Mouse (Mus musculus) heart, embryonic 13.5 days (tissue): ENCODE measurements around the gene Nup54. TPM values are rescaled to one million over a fixed set of nuclear protein-coding genes. Genes with fewer than 3 reads are reported as not detected.

Source experiments
- ATAC-seq: fragments of 200-750 bp; cut with Nextera tagmentation; 2 replicates; pipeline ENCODE4 v1.8.0; 2017; ENCODE audit warnings: moderate TSS enrichment; ENCODE audit not compliant: insufficient number of reproducible peaks, low FRiP score, low TSS enrichment; ENCODE audit errors: extremely low read depth
- H3K27ac ChIP-seq: fragments of 300-500 bp; sonication (generic); replicated peaks from 2 replicates; pipeline ENCODE4 v1.5.1; 2015; ENCODE audit warnings: moderate library complexity, mild to moderate bottlenecking, inconsistent platforms
- H3K27me3 ChIP-seq: fragments of 300-500 bp; sonication (generic); replicated peaks from 2 replicates; pipeline ENCODE4 v1.6.1; 2015; ENCODE audit warnings: mild to moderate bottlenecking, inconsistent platforms
- H3K36me3 ChIP-seq: fragments of 300-500 bp; sonication (generic); 2 replicates; pipeline ENCODE4 v1.6.1; 2015; ENCODE audit warnings: mild to moderate bottlenecking, inconsistent platforms
- H3K4me1 ChIP-seq: fragments of 300-500 bp; sonication (generic); 2 replicates; pipeline ENCODE4 v1.6.1; 2015; ENCODE audit warnings: inconsistent platforms
- H3K4me2 ChIP-seq: fragments of 300-500 bp; sonication (generic); 2 replicates; pipeline ENCODE4 v1.6.1; 2015; ENCODE audit warnings: inconsistent platforms, mild to moderate bottlenecking, moderate library complexity
- H3K4me3 ChIP-seq: fragments of 300-500 bp; sonication (generic); 2 replicates; pipeline ENCODE4 v1.5.1; 2015; ENCODE audit warnings: moderate library complexity, mild to moderate bottlenecking, inconsistent platforms
- H3K9ac ChIP-seq: fragments of 300-500 bp; sonication (generic); 2 replicates; pipeline ENCODE4 v1.6.1; 2015; ENCODE audit warnings: inconsistent platforms, mild to moderate bottlenecking, moderate library complexity
- H3K9me3 ChIP-seq: fragments of 300-500 bp; sonication (generic); 2 replicates; pipeline ENCODE4 v1.6.1; 2016; ENCODE audit warnings: inconsistent platforms
- WGBS: fragments of 180-500 bp; shearing (Covaris S2); methylation state at CpG from one replicate; pipeline ENCODE4 v1.1.7; 2015; ENCODE audit warnings: mixed read lengths; 5-methylcytosine and 5-hydroxymethylcytosine counted together
- polyA plus RNA-seq: library from polyadenylated mRNA; unstranded; fragments of >200 nt; fragmentation: Nextera tagmentation; extraction: Ambion mirVana; gene quantifications from 2 replicates; pipeline ENCODE4 v1.2.1, GENCODE M21; 2015

The Nup54 gene
- polyA plus RNA-seq, 1 experiment from 2014 or later = 35.8 TPM

GRCm38 (mm10) chr5:92446736-92447135, 11.7 kb upstream of the Nup54 start:
- Histone ChIP-seq H3K4me2 (no peak overlapping the region), H3K27ac (no peak overlapping the region), H3K27me3 (no peaks in the 10 kb centered on the region), H3K9me3 (no peaks in the 10 kb centered on the region), H3K4me1 (peaks cover 32% of the 10 kb centered on the region), H3K4me3 (no peak overlapping the region), H3K36me3 (peaks cover 82% of the 10 kb centered on the region), H3K9ac (no peak overlapping the region)
- 83% methylated on average over 5 of the region's 5 CpGs for WGBS
- no peak for ATAC-seq

GRCm38 (mm10) chr5:92445016-92445415, 10.0 kb upstream of the Nup54 start:
- Histone ChIP-seq H3K27ac (no peak overlapping the region), H3K9me3 (no peaks in the 10 kb centered on the region), H3K4me1 (peaks cover 42% of the 10 kb centered on the region), H3K4me2 (no peak overlapping the region), H3K27me3 (no peaks in the 10 kb centered on the region), H3K9ac (no peak overlapping the region), H3K36me3 (peaks cover 70% of the 10 kb centered on the region), H3K4me3 (no peak overlapping the region)
- WGBS = 57% methylated on average over 2 of the region's 2 CpGs
- no peak for ATAC-seq

- peak overlapping the region; percentile 87 for H3K27ac ChIP-seq
- peak overlapping the region; percentile 56; the same call in 1 of the 2 replicates for H3K9ac ChIP-seq
- H3K27me3 ChIP-seq = no peaks in the 10 kb centered on the region
- peaks cover 31% of the 10 kb centered on the region for H3K4me1 ChIP-seq
- H3K36me3 ChIP-seq = peaks cover 49% of the 10 kb centered on the region
- H3K4me3 ChIP-seq = no peak overlapping the region
- H3K9me3 ChIP-seq = no peaks in the 10 kb centered on the region
- H3K4me2 ChIP-seq = peak overlapping the region; percentile 49
- 0 out of 2 replicates have a peak, but pooled peaks have one; percentile 59 for ATAC-seq
- 17% methylated on average over 7 of the region's 7 CpGs for WGBS
Measured at GRCm38 (mm10) chr5:92442914-92443313, 7.9 kb upstream of the Nup54 start.

GRCm38 (mm10) chr5:92441494-92441893, 6.5 kb upstream of the Nup54 start:
- Histone ChIP-seq H3K27ac (peak overlapping the region; percentile 87), H3K4me3 (no peak overlapping the region)
- ATAC-seq = no peak

GRCm38 (mm10) chr5:92438540-92438939, 3.5 kb upstream of the Nup54 start:
- H3K36me3 ChIP-seq = peaks cover 7% of the 10 kb centered on the region
- no peaks in the 10 kb centered on the region for H3K9me3 ChIP-seq
- WGBS = 70% methylated on average over 8 of the region's 8 CpGs
- peaks cover 34% of the 10 kb centered on the region for H3K4me1 ChIP-seq
- no peak overlapping the region for H3K27ac ChIP-seq
- no peak overlapping the region for H3K9ac ChIP-seq
- ATAC-seq = no peak
- H3K4me3 ChIP-seq = no peak overlapping the region
- H3K27me3 ChIP-seq = no peaks in the 10 kb centered on the region
- no peak overlapping the region for H3K4me2 ChIP-seq

More at GRCm38 (mm10) chr5:92441494-92441893, 6.5 kb upstream of the Nup54 start:
- WGBS = 51% methylated on average over 5 of the region's 5 CpGs
- Histone ChIP-seq H3K27me3 (no peaks in the 10 kb centered on the region), H3K9me3 (no peaks in the 10 kb centered on the region), H3K4me1 (peaks cover 29% of the 10 kb centered on the region), H3K36me3 (peaks cover 35% of the 10 kb centered on the region), H3K4me2 (no peak overlapping the region), H3K9ac (no peak overlapping the region)

- Histone ChIP-seq H3K36me3 (peaks cover 8% of the 10 kb centered on the region; the same call in 1 of the 2 replicates), H3K9ac (peak overlapping the region; percentile 95), H3K4me3 (peak overlapping the region; percentile 89), H3K4me1 (peaks cover 17% of the 10 kb centered on the region), H3K27ac (peak overlapping the region; percentile 82), H3K4me2 (peak overlapping the region; percentile 88), H3K27me3 (no peaks in the 10 kb centered on the region), H3K9me3 (no peaks in the 10 kb centered on the region)
- peak; percentile 44 for ATAC-seq
- 2% methylated on average over 31 of the region's 39 CpGs for WGBS
Measured at GRCm38 (mm10) chr5:92434571-92434985, 441 bp downstream of the Nup54 start.

- no peak for ATAC-seq
- H3K4me2 ChIP-seq = peak overlapping the region; percentile 88
- H3K36me3 ChIP-seq = peaks cover 13% of the 10 kb centered on the region
- WGBS = 1% methylated on average over 12 of the region's 12 CpGs
- H3K4me1 ChIP-seq = peaks cover 17% of the 10 kb centered on the region
- peak overlapping the region; percentile 95 for H3K9ac ChIP-seq
- H3K4me3 ChIP-seq = peak overlapping the region; percentile 89
- H3K27ac ChIP-seq = peak overlapping the region; percentile 82; the same call in 1 of the 2 replicates
- no peaks in the 10 kb centered on the region for H3K9me3 ChIP-seq
- no peaks in the 10 kb centered on the region for H3K27me3 ChIP-seq
Measured at GRCm38 (mm10) chr5:92434070-92434469, 949 bp downstream of the Nup54 start.

- 85% methylated on average over 7 of the region's 7 CpGs for WGBS
- H3K9me3 ChIP-seq = no peaks in the 10 kb centered on the region
- no peak overlapping the region for H3K4me2 ChIP-seq
- no peak overlapping the region for H3K27ac ChIP-seq
- no peak overlapping the region for H3K9ac ChIP-seq
- peaks cover 17% of the 10 kb centered on the region for H3K4me1 ChIP-seq
- ATAC-seq = no peak
- peaks cover 37% of the 10 kb centered on the region for H3K36me3 ChIP-seq
- no peak overlapping the region for H3K4me3 ChIP-seq
- no peaks in the 10 kb centered on the region for H3K27me3 ChIP-seq
Measured at GRCm38 (mm10) chr5:92431611-92432010, 3.4 kb downstream of the Nup54 start.

GRCm38 (mm10) chr5:92430723-92431122, 4.3 kb downstream of the Nup54 start:
- Histone ChIP-seq H3K27ac (no peak overlapping the region), H3K9me3 (no peaks in the 10 kb centered on the region), H3K27me3 (no peaks in the 10 kb centered on the region), H3K4me2 (no peak overlapping the region), H3K4me1 (peaks cover 17% of the 10 kb centered on the region), H3K4me3 (no peak overlapping the region), H3K36me3 (peaks cover 44% of the 10 kb centered on the region), H3K9ac (no peak overlapping the region)
- WGBS = 90% methylated on average over 5 of the region's 5 CpGs
- ATAC-seq = no peak

- H3K27ac ChIP-seq = no peak overlapping the region
- peaks cover 96% of the 10 kb centered on the region for H3K36me3 ChIP-seq
- H3K9me3 ChIP-seq = no peaks in the 10 kb centered on the region
- no peak overlapping the region for H3K9ac ChIP-seq
- no peak overlapping the region for H3K4me2 ChIP-seq
- no peak for ATAC-seq
- H3K4me3 ChIP-seq = no peak overlapping the region
- H3K4me1 ChIP-seq = no peaks in the 10 kb centered on the region
- H3K27me3 ChIP-seq = no peaks in the 10 kb centered on the region
- WGBS = 92% methylated on average over 11 of the region's 11 CpGs
Measured at GRCm38 (mm10) chr5:92424126-92424525, 10.9 kb downstream of the Nup54 start.

GRCm38 (mm10) chr5:92413982-92414375, 21.0 kb downstream of the Nup54 start:
- no peak overlapping the region for H3K27ac ChIP-seq
- no peak for ATAC-seq
- peaks cover 51% of the 10 kb centered on the region for H3K36me3 ChIP-seq
- H3K9me3 ChIP-seq = no peaks in the 10 kb centered on the region
- 78% methylated on average over 8 of the region's 8 CpGs for WGBS
- H3K9ac ChIP-seq = no peak overlapping the region
- peaks cover 13% of the 10 kb centered on the region for H3K4me1 ChIP-seq
- no peak overlapping the region for H3K4me2 ChIP-seq
- no peak overlapping the region for H3K4me3 ChIP-seq
- no peaks in the 10 kb centered on the region for H3K27me3 ChIP-seq

GRCm38 (mm10) chr5:92413271-92413981, 21.6 kb downstream of the Nup54 start:
- no peaks in the 10 kb centered on the region for H3K9me3 ChIP-seq
- H3K9ac ChIP-seq = no peak overlapping the region
- H3K27ac ChIP-seq = no peak overlapping the region
- H3K27me3 ChIP-seq = no peaks in the 10 kb centered on the region
- no peak overlapping the region for H3K4me2 ChIP-seq
- ATAC-seq = no peak
- H3K4me3 ChIP-seq = no peak overlapping the region
- H3K36me3 ChIP-seq = peaks cover 46% of the 10 kb centered on the region
- H3K4me1 ChIP-seq = peaks cover 13% of the 10 kb centered on the region
- WGBS = 78% methylated on average over 11 of the region's 11 CpGs
